ENCODE assay signal across 27 mouse cellular contexts in genomic region chr8:126424163-126424562, GRCm38 (mm10). TPM values are rescaled to one million over a fixed set of nuclear protein-coding genes. Genes with fewer than 3 reads are reported as not detected.
DNase-seq lines count a peak whose midpoint lies in the region; ATAC-seq lines count a peak whose summit lies in the region.
"Had no signal": no experiment of that assay in that cellular context is flagged by ENCODE, and none has a peak within 500 bp of the region (broad histone marks: within the 10 kb centered on the region; RNA-seq: fewer than 3 reads in every experiment).

No protein-coding gene starts in this region.

- no peaks in the 10 kb centered on the region for H3K27me3 ChIP-seq in embryonic facial prominence, embryonic 14.5 days (replicated peaks; ENCODE audit: control insufficient read depth, insufficient read depth, low read length)
- H3K27me3 ChIP-seq in embryonic facial prominence, embryonic 10.5 days (replicated peaks; ENCODE audit: low read depth, poor library complexity, severe bottlenecking) = no peaks in the 10 kb centered on the region
- no peaks in the 10 kb centered on the region for H3K27me3 ChIP-seq in kidney, embryonic 14.5 days (ENCODE audit: control insufficient read depth, insufficient read depth, low read length)
- H3K27me3 ChIP-seq in liver, embryonic 16.5 days (ENCODE audit: control insufficient read depth, insufficient read depth, low read depth, low read length) = no peaks in the 10 kb centered on the region
- H3K27me3 ChIP-seq in forebrain, embryonic 12.5 days = no peaks in the 10 kb centered on the region
- no peaks in the 10 kb centered on the region for H3K27me3 ChIP-seq in intestine, embryonic 15.5 days (replicated peaks)
- H3K27me3 ChIP-seq: embryonic facial prominence, embryonic 12.5 days; forebrain, embryonic 13.5 days; hindbrain, embryonic 15.5 days; limb, embryonic 13.5 days; megakaryocyte, embryonic 14.5 days had no signal

- no peak for ATAC-seq in embryonic facial prominence, embryonic 14.5 days (ENCODE audit: low read depth)
- ATAC-seq in kidney, embryonic 14.5 days (ENCODE audit: low FRiP score, low TSS enrichment) = no peak
- no peak for ATAC-seq in liver, embryonic 16.5 days (ENCODE audit: low read depth)
- ATAC-seq in forebrain, embryonic 12.5 days (ENCODE audit: low FRiP score) = no peak
- ATAC-seq in intestine, embryonic 15.5 days = no peak
- ATAC-seq: activated CD4-positive, CD25-positive, alpha-beta regulatory T cell, adult 4 months; forebrain, embryonic 13.5 days; intestine, postnatal 0 days had no signal

- H3K36me3 ChIP-seq in embryonic facial prominence, embryonic 14.5 days (ENCODE audit: control insufficient read depth, insufficient read depth, low read length) = peaks cover 46% of the 10 kb centered on the region
- H3K36me3 ChIP-seq in embryonic facial prominence, embryonic 10.5 days (replicated peaks) = peaks cover 51% of the 10 kb centered on the region
- peaks cover 46% of the 10 kb centered on the region for H3K36me3 ChIP-seq in kidney, embryonic 14.5 days (ENCODE audit: control insufficient read depth, insufficient read depth, low read length)
- peaks cover 23% of the 10 kb centered on the region for H3K36me3 ChIP-seq in liver, embryonic 16.5 days (ENCODE audit: control insufficient read depth, insufficient read depth)
- H3K36me3 ChIP-seq in forebrain, embryonic 12.5 days (replicated peaks) = peaks cover 34% of the 10 kb centered on the region
- peaks cover 24% of the 10 kb centered on the region; the same call in 1 of the 2 replicates for H3K36me3 ChIP-seq in intestine, embryonic 15.5 days

- 79% methylated on average over 4 of the region's 4 CpGs for WGBS in embryonic facial prominence, embryonic 14.5 days
- WGBS in embryonic facial prominence, embryonic 10.5 days = 88% methylated on average over 4 of the region's 4 CpGs
- 87% methylated on average over 4 of the region's 4 CpGs for WGBS in kidney, embryonic 14.5 days
- 63% methylated on average over 4 of the region's 4 CpGs for WGBS in liver, embryonic 16.5 days (ENCODE audit: insufficient replicate concordance)
- 89% methylated on average over 4 of the region's 4 CpGs for WGBS in forebrain, embryonic 12.5 days
- 84% methylated on average over 4 of the region's 4 CpGs for WGBS in intestine, embryonic 15.5 days

- H3K27ac ChIP-seq in embryonic facial prominence, embryonic 14.5 days (replicated peaks; ENCODE audit: low read depth, low read length) = no peak overlapping the region
- H3K27ac ChIP-seq in embryonic facial prominence, embryonic 10.5 days (replicated peaks) = no peak overlapping the region
- H3K27ac ChIP-seq in kidney, embryonic 14.5 days (ENCODE audit: low read depth, low read length) = no peak overlapping the region
- peak overlapping the region; percentile 41 for H3K27ac ChIP-seq in liver, embryonic 16.5 days (ENCODE audit: low read length)
- no peak overlapping the region for H3K27ac ChIP-seq in forebrain, embryonic 12.5 days
- H3K27ac ChIP-seq in intestine, embryonic 15.5 days = no peak overlapping the region
- H3K27ac ChIP-seq: embryonic facial prominence, embryonic 12.5 days; forebrain, embryonic 13.5 days; hindbrain, embryonic 15.5 days; limb, embryonic 13.5 days; stomach, postnatal 0 days had no signal

- DNase-seq in embryonic facial prominence, embryonic 14.5 days (ENCODE audit: low spot score) = no peak
- DNase-seq in embryonic facial prominence, embryonic 10.5 days (ENCODE audit: low spot score) = no peak
- peak; percentile 57 to 64 for DNase-seq in kidney, adult 8-10 months
- peak; percentile 18 for DNase-seq in kidney, postnatal 10 days
- DNase-seq: adrenal gland, adult 8-10 months; cerebellum, adult 11-12 months; cerebellum, postnatal 14 days; gastrocnemius, adult 2 months; heart, postnatal 4 days; lung, embryonic 14.5 days; lung, postnatal 36 days; midbrain, embryonic 14.5 days; right cerebral cortex, adult 18-20 months; thymus, adult 2 months; thymus, postnatal 4 days had no signal

- no peak overlapping the region for H3K4me3 ChIP-seq in embryonic facial prominence, embryonic 14.5 days (ENCODE audit: low read depth, low read length)
- H3K4me3 ChIP-seq in embryonic facial prominence, embryonic 10.5 days = no peak overlapping the region
- H3K4me3 ChIP-seq in kidney, embryonic 14.5 days (ENCODE audit: low read length) = no peak overlapping the region
- H3K4me3 ChIP-seq in liver, embryonic 16.5 days (ENCODE audit: low read depth, low read length) = no peak overlapping the region
- H3K4me3 ChIP-seq in forebrain, embryonic 12.5 days (replicated peaks) = no peak overlapping the region
- H3K4me3 ChIP-seq in intestine, embryonic 15.5 days (replicated peaks) = no peak overlapping the region
- H3K4me3 ChIP-seq: embryonic facial prominence, embryonic 12.5 days; gastrocnemius, adult 2 months had no signal

- H3K4me1 ChIP-seq in embryonic facial prominence, embryonic 14.5 days (ENCODE audit: control insufficient read depth, insufficient read depth, low read length) = peaks cover 6% of the 10 kb centered on the region; the same call in 1 of the 2 replicates
- H3K4me1 ChIP-seq in embryonic facial prominence, embryonic 10.5 days = peaks cover 15% of the 10 kb centered on the region
- H3K4me1 ChIP-seq in kidney, embryonic 14.5 days (ENCODE audit: control insufficient read depth, insufficient read depth, low read length) = peaks cover 8% of the 10 kb centered on the region; the same call in 1 of the 2 replicates
- peaks cover 12% of the 10 kb centered on the region for H3K4me1 ChIP-seq in liver, embryonic 16.5 days (ENCODE audit: control insufficient read depth, low read depth, low read length)
- H3K4me1 ChIP-seq in forebrain, embryonic 12.5 days = peaks cover 18% of the 10 kb centered on the region
- peaks cover 9% of the 10 kb centered on the region; the same call in 1 of the 2 replicates for H3K4me1 ChIP-seq in intestine, embryonic 15.5 days (replicated peaks)

- H3K9ac ChIP-seq in embryonic facial prominence, embryonic 14.5 days (ENCODE audit: low read depth, low read length) = 0 out of 2 replicates have a peak overlapping the region, but pooled peaks have one; percentile 90
- no peak overlapping the region for H3K9ac ChIP-seq in kidney, embryonic 14.5 days (ENCODE audit: low read depth, low read length)
- H3K9ac ChIP-seq in liver, embryonic 16.5 days (ENCODE audit: low read depth, low read length) = no peak overlapping the region
- H3K9ac ChIP-seq in forebrain, embryonic 12.5 days = no peak overlapping the region
- no peak overlapping the region for H3K9ac ChIP-seq in intestine, embryonic 15.5 days
- H3K9ac ChIP-seq: embryonic facial prominence, embryonic 12.5 days; hindbrain, embryonic 15.5 days; lung, embryonic 14.5 days had no signal

- no peak overlapping the region for H3K4me2 ChIP-seq in embryonic facial prominence, embryonic 14.5 days (ENCODE audit: low read depth, low read length)
- no peak overlapping the region for H3K4me2 ChIP-seq in kidney, embryonic 14.5 days (replicated peaks; ENCODE audit: low read depth, low read length)
- no peak overlapping the region for H3K4me2 ChIP-seq in liver, embryonic 16.5 days (ENCODE audit: low read depth, low read length)
- H3K4me2 ChIP-seq in forebrain, embryonic 12.5 days = no peak overlapping the region
- no peak overlapping the region for H3K4me2 ChIP-seq in intestine, embryonic 15.5 days (replicated peaks)
- H3K4me2 ChIP-seq: embryonic facial prominence, embryonic 12.5 days had no signal

- H3K9me3 ChIP-seq in embryonic facial prominence, embryonic 14.5 days (ENCODE audit: control insufficient read depth, low read length) = no peaks in the 10 kb centered on the region
- no peaks in the 10 kb centered on the region for H3K9me3 ChIP-seq in embryonic facial prominence, embryonic 10.5 days
- H3K9me3 ChIP-seq in kidney, embryonic 14.5 days (ENCODE audit: control insufficient read depth, low read length) = no peaks in the 10 kb centered on the region
- H3K9me3 ChIP-seq in liver, embryonic 16.5 days (replicated peaks; ENCODE audit: control insufficient read depth, low read length) = no peaks in the 10 kb centered on the region
- no peaks in the 10 kb centered on the region for H3K9me3 ChIP-seq in forebrain, embryonic 12.5 days
- no peaks in the 10 kb centered on the region for H3K9me3 ChIP-seq in intestine, embryonic 15.5 days
- H3K9me3 ChIP-seq: embryonic facial prominence, embryonic 12.5 days; forebrain, embryonic 13.5 days; hindbrain, embryonic 15.5 days; limb, embryonic 13.5 days; megakaryocyte, embryonic 14.5 days had no signal

RNA-seq across cellular contexts. Expression of gene Coa6, which starts 1.8 kb away (rescaled TPM):
- 45.5 and 49.5 TPM in 2 replicates for polyA plus RNA-seq in embryonic facial prominence, embryonic 14.5 days (2014; fragmentation: Nextera tagmentation; extraction: Ambion mirVana)
- polyA plus RNA-seq in embryonic facial prominence, embryonic 10.5 days (2016; fragmentation: Nextera tagmentation; extraction: Ambion mirVana) = 43.8 and 46.8 TPM in 2 replicates
- polyA plus RNA-seq in kidney, embryonic 14.5 days (2014; fragmentation: Nextera tagmentation; extraction: Ambion mirVana) = 57.7 and 68.6 TPM in 2 replicates
- polyA plus RNA-seq in liver, embryonic 16.5 days (2015; fragmentation: Nextera tagmentation; extraction: Ambion mirVana) = 31.8 and 35.5 TPM in 2 replicates
- 39.6 and 47.3 TPM in 2 replicates for polyA plus RNA-seq in forebrain, embryonic 12.5 days (2016; fragmentation: Nextera tagmentation; extraction: Ambion mirVana)
- polyA plus RNA-seq in intestine, embryonic 15.5 days (2015; fragmentation: Nextera tagmentation; extraction: Ambion mirVana) = 68.2 and 70.9 TPM in 2 replicates

RNA-seq across cellular contexts. Expression of gene Tarbp1, which starts 50.7 kb away (rescaled TPM):
- 3.2 and 3.5 TPM in 2 replicates for polyA plus RNA-seq in embryonic facial prominence, embryonic 14.5 days (2014; fragmentation: Nextera tagmentation; extraction: Ambion mirVana)
- polyA plus RNA-seq in embryonic facial prominence, embryonic 10.5 days (2016; fragmentation: Nextera tagmentation; extraction: Ambion mirVana) = 2.7 and 2.8 TPM in 2 replicates
- polyA plus RNA-seq in kidney, embryonic 14.5 days (2014; fragmentation: Nextera tagmentation; extraction: Ambion mirVana) = 3.3 and 6.3 TPM in 2 replicates
- polyA plus RNA-seq in liver, embryonic 16.5 days (2015; fragmentation: Nextera tagmentation; extraction: Ambion mirVana) = 1.1 and 1.3 TPM in 2 replicates
- polyA plus RNA-seq in forebrain, embryonic 12.5 days (2016; fragmentation: Nextera tagmentation; extraction: Ambion mirVana) = 2.4 and 2.6 TPM in 2 replicates
- 3.0 and 3.1 TPM in 2 replicates for polyA plus RNA-seq in intestine, embryonic 15.5 days (2015; fragmentation: Nextera tagmentation; extraction: Ambion mirVana)

Comparison
In these comparisons a context has a peak if more than half of its experiments do, and no peak if none do; other contexts are left out.
1. DNase-seq: peak in kidney, adult 8-10 months (2 of 2) and kidney, postnatal 10 days (single experiment); none in embryonic facial prominence, embryonic 14.5 days (single experiment) and embryonic facial prominence, embryonic 10.5 days (single experiment).